Mouse (Mus musculus): ENCODE results near the gene Gm20388.
A peak's percentile ranks its signal among the peaks of the same experiment; 100 is the strongest.

Gene Gm20388

GRCm38 (mm10) chr8:121088281-121088680 lies 1177.6 kb downstream of the Gm20388 start:
- DNase-seq (ENCODE audit: inconsistent ontology term): no peak

GRCm38 (mm10) chr8:121088871-121089630 lies 1178.4 kb downstream of the Gm20388 start:
- DNase-seq (ENCODE audit: inconsistent ontology term): no peak

GRCm38 (mm10) chr8:121089631-121090380 lies 1179.2 kb downstream of the Gm20388 start:
- DNase-seq (ENCODE audit: inconsistent ontology term): peak; percentile 29

- no peak for DNase-seq (ENCODE audit: inconsistent ontology term)
Measured at GRCm38 (mm10) chr8:121090716-121091115, 1180.1 kb downstream of the Gm20388 start.

- DNase-seq (ENCODE audit: inconsistent ontology term): no peak
Measured at GRCm38 (mm10) chr8:121092141-121092540, 1181.5 kb downstream of the Gm20388 start.

GRCm38 (mm10) chr8:121092627-121093026 lies 1182.0 kb downstream of the Gm20388 start:
- peak; percentile 65 for DNase-seq (ENCODE audit: inconsistent ontology term)

- no peak for DNase-seq (ENCODE audit: inconsistent ontology term)
Measured at GRCm38 (mm10) chr8:121093496-121093895, 1182.9 kb downstream of the Gm20388 start.

- peak; percentile 57 for DNase-seq (ENCODE audit: inconsistent ontology term)
Measured at GRCm38 (mm10) chr8:121104049-121104818, 1193.6 kb downstream of the Gm20388 start.

GRCm38 (mm10) chr8:121107668-121108656 lies 1197.3 kb downstream of the Gm20388 start, which contains the start of gene Mthfsd:
Gene Mthfsd (minus strand): TSS chr8:121108392.
- peak; percentile 98 for DNase-seq (ENCODE audit: inconsistent ontology term)

GRCm38 (mm10) chr8:121108657-121109056 lies 1198.0 kb downstream of the Gm20388 start:
- DNase-seq (ENCODE audit: inconsistent ontology term): no peak

- no peak for DNase-seq (ENCODE audit: inconsistent ontology term)
Measured at GRCm38 (mm10) chr8:121111145-121111907, 1200.7 kb downstream of the Gm20388 start.

GRCm38 (mm10) chr8:121113261-121113660 lies 1202.6 kb downstream of the Gm20388 start:
- peak; percentile 91 for DNase-seq (ENCODE audit: inconsistent ontology term)

- DNase-seq (ENCODE audit: inconsistent ontology term): no peak
Measured at GRCm38 (mm10) chr8:121115136-121115535, 1204.5 kb downstream of the Gm20388 start.

- DNase-seq (ENCODE audit: inconsistent ontology term): peak; percentile 93
Measured at GRCm38 (mm10) chr8:121115948-121116347, 1205.3 kb downstream of the Gm20388 start, which contains the start of gene Foxc2. Gene Foxc2 (plus strand): TSS chr8:121116171.

GRCm38 (mm10) chr8:121116591-121117185 lies 1206.0 kb downstream of the Gm20388 start:
- DNase-seq (ENCODE audit: inconsistent ontology term): peak; percentile 52

GRCm38 (mm10) chr8:121117186-121117651 lies 1206.6 kb downstream of the Gm20388 start:
- DNase-seq (ENCODE audit: inconsistent ontology term): peak; percentile 27

- no peak for DNase-seq (ENCODE audit: inconsistent ontology term)
Measured at GRCm38 (mm10) chr8:121117906-121118305, 1207.3 kb downstream of the Gm20388 start.

- DNase-seq (ENCODE audit: inconsistent ontology term): no peak
Measured at GRCm38 (mm10) chr8:121118634-121119420, 1208.2 kb downstream of the Gm20388 start.

Data from Muller cell, postnatal 12 days (primary cell).